Mouse (Mus musculus): ENCODE measurements at regions not wholly inside any gene's neighbourhood (a gene's known extent, or its start where the extent isn't known, plus 50 kb on each side); places are given as distances from the start of the nearest gene placed in this dataset.
A peak's percentile ranks its signal among the peaks of the same experiment; 100 is the strongest.
"Not testable (repeated sequence)": the region's sequence is repeated elsewhere in the genome, so short reads cannot be mapped to it uniquely, and the experiment has no call there.

GRCm38 (mm10) chr15:19242962-19243361 lies 424.2 kb downstream of the Cdh10 start:
- not testable (repeated sequence) for DNase-seq

- DNase-seq, result peak; percentile 19 to 46
These were observed 428.7 kb downstream of the Cdh10 start for GRCm38 (mm10) chr15:19247489-19247888.

DNA sequence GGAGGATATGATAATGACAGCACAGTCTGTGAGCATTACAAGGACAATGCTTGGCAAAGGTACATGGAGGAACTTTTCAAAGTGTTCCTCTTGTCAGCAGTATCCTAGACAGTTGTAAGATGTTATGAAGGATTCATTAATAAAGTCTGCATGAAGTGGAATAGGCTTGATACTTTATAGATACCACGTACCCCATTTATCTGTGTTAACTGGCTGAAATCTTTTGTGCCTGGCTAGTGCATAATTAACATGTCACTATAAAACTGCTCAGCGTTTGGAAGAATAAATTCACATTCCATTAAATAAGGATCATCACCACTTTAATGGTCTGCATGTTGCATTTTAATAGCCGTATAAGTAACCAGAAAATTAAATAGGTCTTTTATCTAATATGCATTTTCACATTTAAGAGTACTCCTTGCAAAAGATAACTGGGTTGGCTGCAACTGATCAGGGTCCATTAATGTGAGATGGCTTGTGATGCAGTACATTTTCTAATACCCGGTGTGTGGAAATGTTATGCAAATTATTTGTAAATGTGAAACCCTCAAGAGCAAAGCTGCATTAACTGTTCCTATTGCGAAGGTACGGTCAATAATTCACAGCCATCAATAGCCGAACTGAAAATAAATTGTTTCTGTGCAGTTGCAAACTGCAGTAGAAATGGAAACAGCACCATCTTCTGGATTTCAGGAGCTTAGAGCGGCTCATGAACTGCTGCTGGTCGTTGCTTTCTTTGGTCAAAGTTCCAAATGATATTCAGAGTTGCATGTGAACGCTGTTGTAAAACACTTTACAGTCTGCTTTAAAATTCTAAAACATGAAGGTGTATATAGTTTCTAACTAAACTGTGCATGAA lies 457.4 kb downstream of the Cdh10 start:
- peak; percentile 8 to 16 for DNase-seq

DNA sequence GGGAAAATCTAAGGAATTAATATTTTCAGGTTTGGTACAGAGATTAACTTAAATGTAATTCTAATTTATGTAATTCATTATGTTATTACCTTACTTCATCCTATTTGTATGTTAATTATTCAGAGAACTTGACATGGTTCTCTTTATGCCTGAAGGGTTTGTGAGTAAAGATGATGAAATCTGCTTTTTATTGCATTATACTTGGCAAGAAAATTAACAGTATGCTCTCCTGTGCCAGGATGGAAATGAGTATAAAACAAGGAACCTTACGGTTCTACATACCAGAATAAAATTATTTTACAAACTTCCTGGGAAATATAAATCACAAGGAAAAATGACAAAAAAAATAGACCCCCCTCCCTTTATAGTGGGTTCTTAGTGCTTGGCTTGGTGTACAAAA lies 497.6 kb downstream of the Cdh10 start:
- no peak for DNase-seq

- no peak for DNase-seq
These were observed 537.6 kb downstream of the Cdh10 start for GRCm38 (mm10) chr15:19356322-19356721.

GRCm38 (mm10) chr15:19360650-19361049 lies 541.9 kb downstream of the Cdh10 start:
- peak in 1 of 2 experiments; percentile 12 for DNase-seq

- DNase-seq, result no peak
These were observed 571.2 kb downstream of the Cdh10 start for GRCm38 (mm10) chr15:19389951-19390350.

DNA sequence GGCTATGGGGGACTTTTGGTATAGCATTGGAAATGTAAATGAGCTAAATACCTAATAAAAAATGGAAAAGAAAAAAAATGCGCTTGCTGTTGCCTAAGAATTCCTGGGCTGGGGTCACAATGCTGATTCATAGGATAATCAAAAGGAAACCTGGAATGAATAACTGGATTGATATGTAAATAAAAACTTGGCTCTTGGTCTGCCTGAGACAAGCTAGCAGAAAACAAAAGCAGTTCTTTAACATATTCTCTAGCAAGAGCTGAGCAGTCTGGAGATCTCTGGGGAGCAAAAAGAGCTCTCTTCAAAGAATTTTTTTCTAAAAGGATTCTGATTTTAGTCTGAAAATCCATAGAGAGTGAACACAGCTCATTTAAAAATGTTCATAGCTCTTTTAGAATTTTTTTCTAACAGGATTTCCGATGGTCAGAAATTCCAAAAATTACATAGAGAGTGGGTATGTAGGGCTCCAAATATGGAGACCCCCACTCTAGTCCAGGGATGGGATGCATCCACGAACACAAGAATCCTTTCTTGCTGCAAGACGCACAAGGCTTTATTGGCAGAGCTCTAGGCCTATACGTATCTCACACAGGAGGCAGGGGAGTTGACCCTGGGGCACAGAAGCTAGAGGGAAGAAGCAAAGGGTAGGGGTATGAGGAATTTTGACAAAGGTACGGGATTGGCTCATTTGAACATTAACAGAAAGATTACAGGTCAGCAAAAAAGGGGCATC lies 572.7 kb downstream of the Cdh10 start:
- no peak for DNase-seq

DNA sequence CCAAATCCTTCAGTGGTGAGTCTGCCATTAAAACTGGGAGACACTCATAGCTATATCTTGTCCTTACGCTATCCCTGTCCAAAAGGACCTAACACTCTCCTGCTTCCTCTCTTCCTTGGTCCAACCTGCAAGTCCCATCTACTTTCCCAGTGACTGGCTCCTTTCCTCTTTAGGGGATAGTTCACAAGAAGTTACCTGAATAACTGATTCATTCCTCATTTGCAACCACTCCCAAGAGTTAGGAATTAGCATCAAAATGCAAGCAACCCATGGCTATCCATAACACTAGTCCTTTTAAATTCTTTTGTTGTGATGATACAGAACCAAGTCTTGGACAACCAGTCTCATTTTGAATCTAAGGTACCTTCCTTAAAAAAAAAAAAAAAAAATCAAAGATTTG lies 576.9 kb downstream of the Cdh10 start:
- DNase-seq, result no peak
